Mouse (Mus musculus): ENCODE measurements around the gene Ccdc28b. TPM values are rescaled to one million over a fixed set of nuclear protein-coding genes. Genes with fewer than 3 reads are reported as not detected.

Ccdc28b gene
- polyA plus RNA-seq, 1 experiment = 7.7 TPM

DNA sequence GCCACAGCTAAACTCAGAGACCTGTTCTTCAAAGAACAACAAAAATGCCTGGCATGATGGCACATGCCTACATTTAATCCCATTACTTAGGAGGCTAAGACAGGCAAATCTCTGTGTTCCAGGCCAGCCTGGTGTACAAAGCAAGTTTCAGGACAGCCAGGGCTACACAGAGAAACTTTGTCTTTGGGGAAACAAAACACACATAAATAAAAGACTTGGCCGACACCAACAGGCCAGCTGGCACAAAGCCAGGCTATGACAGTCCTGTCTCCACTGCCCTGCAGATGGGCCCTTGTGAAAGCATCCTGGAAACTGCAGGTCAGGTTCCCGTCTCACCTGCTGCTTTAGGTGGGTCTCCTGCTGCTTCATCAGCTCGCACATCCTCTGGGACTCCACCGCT, 7.2 kb upstream of the Ccdc28b start:
- no peak for TF ChIP-seq FOSL1 (IDR thresholded peaks at IDR 0.05; ENCODE audit: insufficient read depth, low read length, poor library complexity, severe bottlenecking)
- Histone ChIP-seq H3K27me3 (ENCODE audit: control insufficient read depth, insufficient read depth, insufficient read length) (no peaks in the 10 kb centered on the region), H3ac (ENCODE audit: control insufficient read depth, insufficient read length, low read depth) (no peak overlapping the region), H3K79me3 (ENCODE audit: low read depth) (peaks cover 2% of the 10 kb centered on the region), H3K4me3 (ENCODE audit: insufficient read depth, poor library complexity, severe bottlenecking) (no peak overlapping the region), H3K36me3 (ENCODE audit: control insufficient read depth, insufficient read depth) (peaks cover 81% of the 10 kb centered on the region), H3K79me2 (ENCODE audit: control insufficient read depth, insufficient read depth) (peaks cover 8% of the 10 kb centered on the region)

DNA sequence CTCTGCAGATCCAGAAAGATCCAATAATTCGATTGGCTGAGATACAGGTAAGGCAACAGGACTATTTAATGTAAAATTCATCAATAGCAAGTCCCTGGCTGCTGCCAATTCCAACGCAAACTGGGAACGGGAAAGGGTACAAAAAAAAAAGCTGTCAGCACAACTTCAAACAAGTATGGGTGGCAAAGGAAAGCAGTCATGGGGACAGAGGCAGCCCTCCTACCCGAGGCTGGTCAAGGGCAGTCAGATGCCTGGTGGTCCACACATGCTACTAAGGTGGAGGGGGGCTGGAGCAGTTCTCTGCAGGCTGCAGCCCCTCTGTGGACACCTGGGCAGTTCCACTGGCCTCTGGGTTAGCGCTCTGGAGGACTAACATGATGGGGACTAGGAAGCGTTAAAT, 2.3 kb upstream of the Ccdc28b start:
- peaks cover 43% of the 10 kb centered on the region for H3K36me3 ChIP-seq (ENCODE audit: control insufficient read depth, insufficient read depth)
- H3ac ChIP-seq (ENCODE audit: control insufficient read depth, insufficient read length, low read depth) = no peak overlapping the region
- H3K79me2 ChIP-seq (ENCODE audit: control insufficient read depth, insufficient read depth) = peaks cover 6% of the 10 kb centered on the region
- no peak overlapping the region for H3K4me3 ChIP-seq (ENCODE audit: insufficient read depth, poor library complexity, severe bottlenecking)
- no peaks in the 10 kb centered on the region for H3K79me3 ChIP-seq (ENCODE audit: low read depth)
- TF ChIP-seq MAX (IDR thresholded peaks at IDR 0.05) (no peak), CTCF (IDR thresholded peaks at IDR 0.05; ENCODE audit: control insufficient read depth, insufficient read depth, insufficient read length) (no peak), MYOD1 (IDR thresholded peaks at IDR 0.05; ENCODE audit: control insufficient read depth, insufficient read length, low read depth) (no peak), FOSL1 (IDR thresholded peaks at IDR 0.05; ENCODE audit: insufficient read depth, low read length, poor library complexity, severe bottlenecking) (no peak), MYOG (IDR thresholded peaks at IDR 0.05; ENCODE audit: control insufficient read depth, extremely low read depth, insufficient read length) (no peak), USF1 (IDR thresholded peaks at IDR 0.05; ENCODE audit: low read depth) (no peak), CEBPB (IDR thresholded peaks at IDR 0.05; ENCODE audit: low read depth) (no peak)
- no peaks in the 10 kb centered on the region for H3K27me3 ChIP-seq (ENCODE audit: control insufficient read depth, insufficient read depth, insufficient read length)

DNA sequence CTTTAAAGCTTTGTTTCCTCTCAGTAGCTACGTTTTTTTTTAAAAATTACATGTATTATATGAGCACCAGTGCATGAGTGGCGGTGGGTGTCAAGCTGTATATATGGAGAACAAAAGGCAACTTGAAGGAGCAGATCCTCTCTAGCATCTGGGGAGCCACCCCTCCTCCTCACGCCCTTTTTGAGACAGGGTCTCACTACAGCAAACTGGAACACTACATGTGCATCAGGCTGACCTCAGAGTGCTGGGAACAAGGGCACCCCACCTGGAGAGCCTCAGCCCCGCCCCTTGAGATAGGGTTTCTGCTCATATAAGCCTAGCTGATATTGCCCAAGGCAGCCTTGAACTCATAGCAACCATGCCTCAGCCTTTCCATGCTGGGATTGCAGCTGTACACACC, 1.7 kb upstream of the Ccdc28b start:
- no peaks in the 10 kb centered on the region for H3K27me3 ChIP-seq (ENCODE audit: control insufficient read depth, insufficient read depth, insufficient read length)
- peaks cover 6% of the 10 kb centered on the region for H3K79me2 ChIP-seq (ENCODE audit: control insufficient read depth, insufficient read depth)
- no peak overlapping the region for H3ac ChIP-seq (ENCODE audit: control insufficient read depth, insufficient read length, low read depth)
- no peaks in the 10 kb centered on the region for H3K79me3 ChIP-seq (ENCODE audit: low read depth)
- TF ChIP-seq USF1 (IDR thresholded peaks at IDR 0.05; ENCODE audit: low read depth) = no peak
- TF ChIP-seq FOSL1 (IDR thresholded peaks at IDR 0.05; ENCODE audit: insufficient read depth, low read length, poor library complexity, severe bottlenecking) = no peak
- no peak for TF ChIP-seq CEBPB (IDR thresholded peaks at IDR 0.05; ENCODE audit: low read depth)
- TF ChIP-seq MYOG (IDR thresholded peaks at IDR 0.05; ENCODE audit: control insufficient read depth, extremely low read depth, insufficient read length) = no peak
- TF ChIP-seq MYOD1 (IDR thresholded peaks at IDR 0.05; ENCODE audit: control insufficient read depth, insufficient read length, low read depth) = no peak
- H3K36me3 ChIP-seq (ENCODE audit: control insufficient read depth, insufficient read depth) = peaks cover 37% of the 10 kb centered on the region
- H3K4me3 ChIP-seq (ENCODE audit: insufficient read depth, poor library complexity, severe bottlenecking) = no peak overlapping the region

DNA sequence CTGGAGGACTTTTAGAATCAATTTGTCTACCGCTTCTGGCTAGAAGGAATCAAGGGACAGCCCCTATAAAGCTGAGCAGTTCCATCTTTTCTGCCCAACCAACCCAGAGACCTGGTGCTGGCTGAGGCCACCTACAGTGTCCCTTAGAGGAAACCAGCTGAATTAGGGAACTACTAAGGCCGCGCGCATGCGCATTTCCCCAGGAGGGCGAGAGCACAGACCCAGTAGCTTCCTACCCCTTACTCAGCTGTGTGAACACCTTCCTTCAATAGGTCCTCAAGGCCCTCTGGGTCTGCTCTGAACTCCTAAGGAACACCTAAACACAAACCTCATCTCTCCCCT, 1.3 kb upstream of the Ccdc28b start:
- H3K79me3 ChIP-seq (ENCODE audit: low read depth) = no peaks in the 10 kb centered on the region
- peaks cover 32% of the 10 kb centered on the region for H3K36me3 ChIP-seq (ENCODE audit: control insufficient read depth, insufficient read depth)
- no peaks in the 10 kb centered on the region for H3K27me3 ChIP-seq (ENCODE audit: control insufficient read depth, insufficient read depth, insufficient read length)
- peaks cover 6% of the 10 kb centered on the region for H3K79me2 ChIP-seq (ENCODE audit: control insufficient read depth, insufficient read depth)
- no peak for TF ChIP-seq USF1 (IDR thresholded peaks at IDR 0.05; ENCODE audit: low read depth)
- no peak for TF ChIP-seq FOSL1 (IDR thresholded peaks at IDR 0.05; ENCODE audit: insufficient read depth, low read length, poor library complexity, severe bottlenecking)
- TF ChIP-seq CTCF (IDR thresholded peaks at IDR 0.05; ENCODE audit: control insufficient read depth, insufficient read depth, insufficient read length) = no peak
- no peak overlapping the region for H3K4me3 ChIP-seq (ENCODE audit: insufficient read depth, poor library complexity, severe bottlenecking)
- H3ac ChIP-seq (ENCODE audit: control insufficient read depth, insufficient read length, low read depth) = no peak overlapping the region

DNA sequence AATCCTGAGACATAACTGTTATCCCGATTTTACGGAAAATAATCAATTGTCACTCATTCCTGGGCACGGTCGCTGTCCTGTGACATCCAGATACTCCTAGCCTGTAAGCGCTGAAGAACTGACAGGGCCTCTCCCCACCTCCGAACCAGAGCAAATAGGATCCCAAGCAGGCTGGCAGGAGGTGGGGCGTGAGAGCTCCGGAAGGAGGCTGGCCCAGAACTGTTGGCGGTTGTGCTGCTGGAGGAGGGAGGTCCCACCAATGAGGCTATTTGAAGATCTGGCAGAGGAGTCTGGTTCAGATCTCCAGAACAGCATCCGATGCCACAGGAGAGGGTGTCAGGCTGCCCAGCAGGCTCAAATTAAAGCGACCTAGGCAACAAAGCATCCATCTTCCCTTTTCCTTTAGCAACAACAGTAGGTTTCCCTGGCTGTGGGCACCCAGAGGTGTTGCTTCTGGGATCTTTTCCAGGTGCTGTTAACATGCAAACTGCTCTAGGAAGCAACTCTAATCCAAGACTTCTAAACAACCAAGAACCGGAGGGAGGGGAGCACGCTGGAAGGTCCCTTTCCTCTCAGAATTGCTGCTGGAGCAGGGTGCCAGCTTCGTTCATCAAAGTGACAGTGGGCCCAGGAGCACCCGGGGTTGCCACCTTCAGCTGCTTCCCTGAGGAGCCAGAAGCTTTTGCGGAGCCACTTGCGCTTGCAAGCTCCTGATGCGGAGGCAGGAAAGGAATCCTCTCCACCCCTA, 708 bp upstream of the Ccdc28b start:
- Histone ChIP-seq H3ac (ENCODE audit: control insufficient read depth, insufficient read length, low read depth) (no peak overlapping the region), H3K4me3 (ENCODE audit: insufficient read depth, poor library complexity, severe bottlenecking) (peak overlapping the region; percentile 29), H3K36me3 (ENCODE audit: control insufficient read depth, insufficient read depth) (peaks cover 27% of the 10 kb centered on the region), H3K27me3 (ENCODE audit: control insufficient read depth, insufficient read depth, insufficient read length) (no peaks in the 10 kb centered on the region), H3K79me3 (ENCODE audit: low read depth) (no peaks in the 10 kb centered on the region), H3K79me2 (ENCODE audit: control insufficient read depth, insufficient read depth) (peaks cover 6% of the 10 kb centered on the region)
- TF ChIP-seq CEBPB (IDR thresholded peaks at IDR 0.05; ENCODE audit: low read depth) (no peak), CTCF (IDR thresholded peaks at IDR 0.05; ENCODE audit: control insufficient read depth, insufficient read depth, insufficient read length) (no peak)

DNA sequence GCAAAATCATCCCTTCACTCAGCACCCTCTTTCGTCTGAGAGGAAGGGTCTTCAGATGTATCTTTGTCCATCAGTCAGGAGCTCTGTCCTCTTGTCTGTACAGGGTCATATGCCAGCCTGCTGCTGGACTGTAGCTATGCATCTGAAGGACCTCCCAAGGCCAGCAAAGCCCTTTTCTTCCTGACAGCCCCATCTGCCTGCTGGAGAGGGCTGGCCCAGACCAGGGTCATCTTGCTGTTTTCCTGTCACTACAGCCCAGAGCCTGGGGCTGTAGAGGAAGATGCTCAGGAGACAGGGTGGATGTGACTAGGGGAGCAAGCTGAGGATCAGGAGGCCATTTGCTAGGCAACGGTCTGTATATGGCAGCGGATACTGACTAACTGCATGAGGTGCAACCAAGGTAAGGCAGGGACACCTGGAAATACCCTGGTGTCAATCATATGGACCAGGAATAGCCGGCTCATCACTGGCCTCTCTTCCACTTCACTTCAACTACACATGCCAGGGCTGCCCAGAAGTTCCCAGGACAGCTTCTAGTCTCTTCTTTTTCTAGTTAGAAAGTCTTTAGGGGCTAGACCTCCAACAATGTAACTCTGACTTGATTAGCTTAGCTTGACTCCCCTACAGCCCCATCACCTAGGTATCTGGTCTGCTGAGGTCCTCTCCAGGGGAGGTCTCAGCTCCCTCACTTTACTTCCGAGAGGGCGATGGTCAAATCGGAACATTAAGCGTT, 778 bp downstream of the Ccdc28b start:
- Histone ChIP-seq H3K36me3 (ENCODE audit: control insufficient read depth, insufficient read depth) (peaks cover 13% of the 10 kb centered on the region), H3K79me3 (ENCODE audit: low read depth) (peaks cover 4% of the 10 kb centered on the region), H3K4me3 (ENCODE audit: insufficient read depth, poor library complexity, severe bottlenecking) (peak overlapping the region; percentile 29), H3K27me3 (ENCODE audit: control insufficient read depth, insufficient read depth, insufficient read length) (no peaks in the 10 kb centered on the region), H3ac (ENCODE audit: control insufficient read depth, insufficient read length, low read depth) (peak overlapping the region; percentile 55), H3K79me2 (ENCODE audit: control insufficient read depth, insufficient read depth) (peaks cover 12% of the 10 kb centered on the region)
- TF ChIP-seq FOSL1 (IDR thresholded peaks at IDR 0.05; ENCODE audit: insufficient read depth, low read length, poor library complexity, severe bottlenecking) = no peak
- TF ChIP-seq CTCF (IDR thresholded peaks at IDR 0.05; ENCODE audit: control insufficient read depth, insufficient read depth, insufficient read length) = no peak
- TF ChIP-seq MYOD1 (IDR thresholded peaks at IDR 0.05; ENCODE audit: control insufficient read depth, insufficient read length, low read depth) = no peak
- no peak for TF ChIP-seq CEBPB (IDR thresholded peaks at IDR 0.05; ENCODE audit: low read depth)
- no peak for TF ChIP-seq MAX (IDR thresholded peaks at IDR 0.05)
- TF ChIP-seq USF1 (IDR thresholded peaks at IDR 0.05; ENCODE audit: low read depth) = no peak
- no peak for TF ChIP-seq MYOG (IDR thresholded peaks at IDR 0.05; ENCODE audit: control insufficient read depth, extremely low read depth, insufficient read length)
